Mouse (Mus musculus): ENCODE results near the gene Zfyve1.

DNA sequence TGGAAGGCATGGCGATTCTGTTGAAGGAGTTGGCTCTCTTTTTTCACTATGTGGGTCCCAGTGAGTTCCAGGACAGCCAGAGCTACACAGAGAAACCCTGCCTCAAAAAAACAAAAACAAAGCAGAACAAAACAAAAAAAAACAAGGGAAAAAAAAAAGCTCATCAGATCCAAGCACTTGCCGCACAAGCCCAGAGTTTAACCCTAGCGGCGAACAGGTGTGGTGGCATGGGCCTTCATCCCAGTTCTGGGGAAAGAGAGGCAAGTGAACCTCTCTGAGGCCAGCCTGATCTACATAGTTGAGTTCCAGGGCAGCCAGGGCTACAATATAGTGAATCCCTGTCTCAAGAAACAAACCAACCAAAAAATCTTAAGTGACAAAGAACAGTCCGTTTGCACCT lies 19.6 kb downstream of the Zfyve1 start:
- no peak for TF ChIP-seq CTCF (IDR thresholded peaks at IDR 0.05; ENCODE audit: low read depth, low read length)
- TF ChIP-seq POLR2A (IDR thresholded peaks at IDR 0.05; ENCODE audit: insufficient read depth, low read length) = no peak
